Mouse (Mus musculus): ENCODE measurements around the gene Bex3.

DNA sequence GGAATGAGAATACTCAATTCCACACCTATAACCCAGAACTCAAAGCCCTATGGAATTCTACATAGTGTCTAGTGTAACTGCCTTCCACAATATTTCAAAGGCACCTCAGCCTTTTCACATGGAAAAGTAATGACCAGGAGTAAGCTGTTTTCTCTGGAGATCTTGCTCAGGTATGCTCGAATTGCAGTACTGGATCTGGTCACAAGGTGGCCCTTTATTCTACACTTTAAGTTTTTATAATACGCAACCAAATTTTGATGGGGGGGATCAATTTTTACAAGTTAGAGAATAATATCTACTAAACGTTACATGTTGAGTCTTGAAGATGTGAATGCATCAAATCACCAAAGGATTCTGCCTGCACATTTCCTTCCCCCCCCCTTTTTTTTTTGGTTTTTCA lies 31.9 kb upstream of the Bex3 start:
- TF ChIP-seq POLR2A (IDR thresholded peaks at IDR 0.05; ENCODE audit: borderline replicate concordance, extremely low read depth, low read depth, low read length) (no peak), CTCF (IDR thresholded peaks at IDR 0.05; ENCODE audit: insufficient read depth, low read length) (no peak)
